Mouse (Mus musculus) hindbrain, embryonic 11.5 days (tissue): ENCODE measurements around the gene Elk3. TPM values are rescaled to one million over a fixed set of nuclear protein-coding genes. Genes with fewer than 3 reads are reported as not detected.

Experiments used
- ATAC-seq: fragments of 200-750 bp; cut with Nextera tagmentation; 2 replicates; pipeline ENCODE4 v1.8.0; 2017; ENCODE audit warnings: mild to moderate bottlenecking, moderate TSS enrichment, moderate library complexity; ENCODE audit not compliant: low FRiP score
- DNase-seq: peaks from one replicate; pipeline ENCODE4 v3.0.0-alpha.2; 2015; ENCODE audit warnings: low spot score
- H3K27ac ChIP-seq: fragments of 300-500 bp; sonication (generic); 2 replicates; pipeline ENCODE4 v1.5.1; 2014; ENCODE audit warnings: mild to moderate bottlenecking, low read depth, low read length
- H3K27me3 ChIP-seq: fragments of 300-500 bp; sonication (generic); 2 replicates; pipeline ENCODE4 v1.6.1; 2014; ENCODE audit warnings: mild to moderate bottlenecking, low read length, moderate library complexity, mixed read lengths; ENCODE audit not compliant: control insufficient read depth, insufficient read depth
- H3K36me3 ChIP-seq: fragments of 300-500 bp; sonication (generic); 2 replicates; pipeline ENCODE4 v1.6.1; 2014; ENCODE audit warnings: mild to moderate bottlenecking, low read length, moderate library complexity, mixed read lengths; ENCODE audit not compliant: control insufficient read depth, insufficient read depth
- H3K4me1 ChIP-seq: fragments of 300-500 bp; sonication (generic); replicated peaks from 2 replicates; pipeline ENCODE4 v1.6.1; 2014; ENCODE audit warnings: low read length, mixed read lengths; ENCODE audit not compliant: control insufficient read depth, insufficient read depth
- H3K4me2 ChIP-seq: fragments of 300-500 bp; sonication (generic); replicated peaks from 2 replicates; pipeline ENCODE4 v1.6.1; 2014; ENCODE audit warnings: mild to moderate bottlenecking, low read depth, low read length
- H3K4me3 ChIP-seq: fragments of 300-500 bp; sonication (generic); 2 replicates; pipeline ENCODE4 v1.5.1; 2014; ENCODE audit warnings: low read depth, low read length
- H3K9ac ChIP-seq: fragments of 300-500 bp; sonication (generic); 2 replicates; pipeline ENCODE4 v1.6.1; 2014; ENCODE audit warnings: low read depth, low read length
- H3K9me3 ChIP-seq: fragments of 300-500 bp; sonication (generic); 2 replicates; pipeline ENCODE4 v1.6.1; 2016; ENCODE audit warnings: low read length; ENCODE audit not compliant: control insufficient read depth
- WGBS: fragments of 180-500 bp; shearing (Covaris S2); extraction: QIAGEN DNeasy Blood & Tissue Kit; methylation state at CpG from one replicate; pipeline ENCODE4 v1.1.7; 2014; 5-methylcytosine and 5-hydroxymethylcytosine counted together
- polyA plus RNA-seq: library from polyadenylated mRNA; unstranded; fragments of >200 nt; fragmentation: Nextera tagmentation; extraction: Ambion mirVana; gene quantifications from 2 replicates; pipeline ENCODE4 v1.2.1, GENCODE M21; 2014

Gene Elk3
- polyA plus RNA-seq, 1 experiment from 2014 or later, result 22.8 TPM

- Histone ChIP-seq H3K27ac (no peak overlapping the region), H3K4me2 (no peak overlapping the region), H3K4me1 (no peaks in the 10 kb centered on the region), H3K27me3 (no peaks in the 10 kb centered on the region), H3K4me3 (no peak overlapping the region), H3K9me3 (no peaks in the 10 kb centered on the region), H3K36me3 (no peaks in the 10 kb centered on the region), H3K9ac (no peak overlapping the region)
- ATAC-seq, result no peak
- WGBS, result 66% methylated on average over 6 of the region's 6 CpGs
- DNase-seq, result no peak
Measured at GRCm38 (mm10) chr10:93336462-93336931, 25.6 kb upstream of the Elk3 start.

GRCm38 (mm10) chr10:93335828-93336461 is 25.0 kb upstream of the Elk3 start:
- WGBS, result 86% methylated on average over 16 of the region's 16 CpGs
- no peak overlapping the region for H3K9ac ChIP-seq
- no peaks in the 10 kb centered on the region for H3K4me1 ChIP-seq
- no peak overlapping the region for H3K4me3 ChIP-seq
- no peak overlapping the region for H3K4me2 ChIP-seq
- H3K9me3 ChIP-seq, result no peaks in the 10 kb centered on the region
- no peaks in the 10 kb centered on the region for H3K27me3 ChIP-seq
- no peak for ATAC-seq
- no peaks in the 10 kb centered on the region for H3K36me3 ChIP-seq
- no peak overlapping the region for H3K27ac ChIP-seq
- no peak for DNase-seq

- Histone ChIP-seq H3K4me1 (no peaks in the 10 kb centered on the region), H3K9ac (no peak overlapping the region), H3K4me2 (no peak overlapping the region), H3K9me3 (no peaks in the 10 kb centered on the region), H3K27ac (no peak overlapping the region), H3K4me3 (no peak overlapping the region), H3K27me3 (no peaks in the 10 kb centered on the region), H3K36me3 (no peaks in the 10 kb centered on the region)
- WGBS, result 39% methylated on average over 2 of the region's 2 CpGs
- no peak for DNase-seq
- no peak for ATAC-seq
Measured at GRCm38 (mm10) chr10:93335001-93335400, 24.1 kb upstream of the Elk3 start.

- WGBS, result 80% methylated on average over 5 of the region's 5 CpGs
- no peak for DNase-seq
- H3K9me3 ChIP-seq, result no peaks in the 10 kb centered on the region
- H3K27me3 ChIP-seq, result no peaks in the 10 kb centered on the region
- no peak overlapping the region for H3K4me3 ChIP-seq
- no peaks in the 10 kb centered on the region for H3K36me3 ChIP-seq
- ATAC-seq, result no peak
- no peak overlapping the region for H3K9ac ChIP-seq
- no peak overlapping the region for H3K4me2 ChIP-seq
- H3K4me1 ChIP-seq, result no peaks in the 10 kb centered on the region
- no peak overlapping the region for H3K27ac ChIP-seq
Measured at GRCm38 (mm10) chr10:93333239-93333638, 22.3 kb upstream of the Elk3 start.

- Histone ChIP-seq H3K4me2 (no peak overlapping the region), H3K27ac (no peak overlapping the region), H3K4me1 (no peaks in the 10 kb centered on the region), H3K4me3 (no peak overlapping the region), H3K27me3 (no peaks in the 10 kb centered on the region), H3K9me3 (no peaks in the 10 kb centered on the region), H3K9ac (no peak overlapping the region), H3K36me3 (no peaks in the 10 kb centered on the region)
- 53% methylated on average over 3 of the region's 3 CpGs for WGBS
- DNase-seq, result no peak
- no peak for ATAC-seq
Measured at GRCm38 (mm10) chr10:93332261-93332809, 21.4 kb upstream of the Elk3 start.

- H3K9me3 ChIP-seq, result no peaks in the 10 kb centered on the region
- no peaks in the 10 kb centered on the region for H3K27me3 ChIP-seq
- no peak overlapping the region for H3K27ac ChIP-seq
- H3K9ac ChIP-seq, result no peak overlapping the region
- no peaks in the 10 kb centered on the region for H3K36me3 ChIP-seq
- no peak overlapping the region for H3K4me2 ChIP-seq
- H3K4me3 ChIP-seq, result no peak overlapping the region
- H3K4me1 ChIP-seq, result no peaks in the 10 kb centered on the region
- 84% methylated on average over 4 of the region's 4 CpGs for WGBS
- no peak for DNase-seq
- no peak for ATAC-seq
Measured at GRCm38 (mm10) chr10:93331543-93331942, 20.6 kb upstream of the Elk3 start.

- ATAC-seq (no peak), DNase-seq (no peak)
- Histone ChIP-seq H3K4me1 (no peaks in the 10 kb centered on the region), H3K4me2 (no peak overlapping the region), H3K9me3 (no peaks in the 10 kb centered on the region), H3K27me3 (no peaks in the 10 kb centered on the region), H3K36me3 (no peaks in the 10 kb centered on the region), H3K4me3 (no peak overlapping the region), H3K9ac (no peak overlapping the region), H3K27ac (no peak overlapping the region)
- 84% methylated on average over 5 of the region's 5 CpGs for WGBS
Measured at GRCm38 (mm10) chr10:93328321-93328720, 17.4 kb upstream of the Elk3 start.

GRCm38 (mm10) chr10:93327187-93327586 is 16.3 kb upstream of the Elk3 start:
- no peaks in the 10 kb centered on the region for H3K9me3 ChIP-seq
- H3K36me3 ChIP-seq, result no peaks in the 10 kb centered on the region
- ATAC-seq, result no peak
- H3K27me3 ChIP-seq, result no peaks in the 10 kb centered on the region
- no peaks in the 10 kb centered on the region for H3K4me1 ChIP-seq
- H3K4me3 ChIP-seq, result no peak overlapping the region
- WGBS, result 94% methylated on average over 6 of the region's 6 CpGs
- no peak overlapping the region for H3K27ac ChIP-seq
- DNase-seq, result no peak
- H3K4me2 ChIP-seq, result no peak overlapping the region
- H3K9ac ChIP-seq, result no peak overlapping the region

GRCm38 (mm10) chr10:93326741-93327100 is 15.8 kb upstream of the Elk3 start:
- WGBS, result 81% methylated on average over 8 of the region's 8 CpGs
- Histone ChIP-seq H3K27me3 (no peaks in the 10 kb centered on the region), H3K27ac (no peak overlapping the region), H3K4me3 (no peak overlapping the region), H3K4me2 (no peak overlapping the region), H3K4me1 (no peaks in the 10 kb centered on the region), H3K9me3 (no peaks in the 10 kb centered on the region), H3K36me3 (no peaks in the 10 kb centered on the region), H3K9ac (no peak overlapping the region)
- DNase-seq (no peak), ATAC-seq (no peak)
